Mouse (Mus musculus): ENCODE data around the gene Ppm1h. TPM values are rescaled to one million over a fixed set of nuclear protein-coding genes. Genes with fewer than 3 reads are reported as not detected.

Ppm1h gene
- total and polyA plus RNA-seq, 3 experiments, result 1.2 to 1.3 (median 1.3) TPM

GRCm38 (mm10) chr10:122994402-122995107, 316.0 kb downstream of the Ppm1h start:
- no peaks in the 10 kb centered on the region for H3K9me3 ChIP-seq (replicated peaks; ENCODE audit: low read length)
- dilution Hi-C loops (cut with MboI; ENCODE audit: extremely low pct_ligation_motif_present, extremely low pct_unique_long_range_greater_than_20kb, low sequenced_read_pairs) (no loop called here), in situ Hi-C loops (cut with MboI; ENCODE audit: low pct_ligation_motif_present, low pct_unique_long_range_greater_than_20kb, low sequenced_read_pairs) (no loop called here)
- no peaks in the 10 kb centered on the region for H3K79me2 ChIP-seq (replicated peaks; ENCODE audit: control insufficient read depth, extremely low read depth, insufficient read depth, poor library complexity, severe bottlenecking)
- H3K4me2 ChIP-seq (ENCODE audit: insufficient read depth, low read depth, poor library complexity, severe bottlenecking), result no peak overlapping the region
- H3K4me3 ChIP-seq (replicated peaks in 1 of 3; ENCODE audit: low read depth in 2 of 3, low read length in 2 of 3, poor library complexity in 1 of 3), result no peak overlapping the region
- no peaks in the 10 kb centered on the region for H3K27me3 ChIP-seq (replicated peaks)
- H3K36me3 ChIP-seq (replicated peaks in 1 of 2; ENCODE audit: control insufficient read depth in 1 of 2, insufficient read depth in 1 of 2, low read length in 1 of 2), result peaks cover 30 to 72% of the 10 kb centered on the region in 2 experiments
- H3K9ac ChIP-seq (ENCODE audit: insufficient read depth, low read depth), result no peak overlapping the region
- TF ChIP-seq CHD2 (IDR thresholded peaks at IDR 0.05; ENCODE audit: low read length), result no peak
- TF ChIP-seq ELF1 (IDR thresholded peaks at IDR 0.05; ENCODE audit: low read depth, low read length), result no peak
- TF ChIP-seq ZC3H11A (IDR thresholded peaks at IDR 0.05; ENCODE audit: low read depth, low read length), result no peak
- no peak for TF ChIP-seq RCOR1 (conservative IDR thresholded peaks at IDR 0.05; ENCODE audit: low read depth, low read length)
- TF ChIP-seq ZKSCAN1 (IDR thresholded peaks at IDR 0.05; ENCODE audit: borderline replicate concordance, low read depth, low read length), result no peak
- no peak for TF ChIP-seq RAD21 (IDR thresholded peaks at IDR 0.05; ENCODE audit: low read depth, low read length)
- no peak for TF ChIP-seq MAX (IDR thresholded peaks at IDR 0.05; ENCODE audit: low read length)
- TF ChIP-seq SIN3A (IDR thresholded peaks at IDR 0.05; ENCODE audit: low read length), result no peak
- no peak for TF ChIP-seq MAFK (IDR thresholded peaks at IDR 0.05; ENCODE audit: insufficient replicate concordance, low read length)
- no peak for TF ChIP-seq MYC (IDR thresholded peaks at IDR 0.05; ENCODE audit: low read depth, low read length)
- TF ChIP-seq ZNF384 (IDR thresholded peaks at IDR 0.05; ENCODE audit: low read depth, low read length), result no peak
- TF ChIP-seq POLR2A (IDR thresholded peaks at IDR 0.05; ENCODE audit: low read depth, low read length), result no peak
- TF ChIP-seq TBP (conservative IDR thresholded peaks at IDR 0.05; ENCODE audit: low read depth, low read length), result no peak
- no peak for TF ChIP-seq PAX5 (IDR thresholded peaks at IDR 0.05; ENCODE audit: low read length)
- H3K27ac ChIP-seq (ENCODE audit: insufficient read depth, low read depth), result no peak overlapping the region
- DNase-seq (ENCODE audit: extremely low read depth), result no peak
- H3K4me1 ChIP-seq (ENCODE audit: control insufficient read depth in 1 of 2, insufficient read depth in 2 of 2), result no peaks in the 10 kb centered on the region

Other genes starting within 250 kb of the Ppm1h start
- not detected in 2 replicates for gene Avpr1a, start 230.3 kb upstream of the Ppm1h start, total RNA-seq (2012; rRNA removed)
- gene Avpr1a, start 230.3 kb upstream of the Ppm1h start, total RNA-seq (2014; rRNA removed), result not detected in 2 replicates
- gene Avpr1a, start 230.3 kb upstream of the Ppm1h start, polyA plus RNA-seq (2012; ENCODE audit: insufficient read length, low read depth), result not detected in 2 replicates